22 mouse cellular contexts compared by ENCODE assay signal in the genomic region with DNA sequence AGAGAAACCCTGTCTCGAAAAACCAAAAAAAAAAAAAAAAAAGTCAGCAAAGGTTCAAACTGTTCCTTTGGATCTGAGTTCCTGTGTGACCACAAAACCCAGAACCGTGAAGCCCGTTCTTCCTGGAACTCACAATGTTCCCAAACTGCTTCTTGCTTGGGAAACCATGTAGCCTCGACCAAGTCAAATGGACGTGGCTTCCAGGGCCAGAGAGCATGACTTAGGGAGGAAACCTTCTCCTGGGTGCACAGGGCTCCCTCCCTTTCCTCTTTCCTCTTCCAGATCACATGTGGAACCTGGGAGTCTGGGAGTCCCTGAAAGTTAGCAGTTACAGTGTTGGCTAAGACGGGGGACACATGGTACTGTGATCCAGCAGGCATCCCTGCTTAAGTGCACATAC. TPM values are rescaled to one million over a fixed set of nuclear protein-coding genes. Genes with fewer than 3 reads are reported as not detected.
DNase-seq lines count a peak whose midpoint lies in the region; ATAC-seq and TF ChIP-seq lines count a peak whose summit lies in the region.
"Had no signal": no experiment of that assay in that cellular context is flagged by ENCODE, and none has a peak within 500 bp of the region (broad histone marks: within the 10 kb centered on the region; RNA-seq: fewer than 3 reads in every experiment).

No protein-coding gene starts in this region.

- ATAC-seq in kidney, embryonic 16.5 days (ENCODE audit: low FRiP score, low TSS enrichment): no peak
- ATAC-seq: forebrain, embryonic 14.5 days; forebrain, embryonic 16.5 days had no signal

- peaks cover 2% of the 10 kb centered on the region; the same call in 1 of the 2 replicates for H3K36me3 ChIP-seq in heart, adult 2 months (ENCODE audit: control insufficient read depth, insufficient read depth, low read length)
- no peaks in the 10 kb centered on the region for H3K36me3 ChIP-seq in kidney, adult 2 months (ENCODE audit: control insufficient read depth, insufficient read depth, low read length)
- no peaks in the 10 kb centered on the region for H3K36me3 ChIP-seq in kidney, embryonic 16.5 days (ENCODE audit: insufficient read depth, low read length)
- H3K36me3 ChIP-seq: embryonic facial prominence, embryonic 13.5 days; embryonic facial prominence, embryonic 15.5 days; forebrain, embryonic 10.5 days; forebrain, embryonic 12.5 days had no signal

- no peak for TF ChIP-seq EP300 in heart, adult 2 months (IDR thresholded peaks at IDR 0.05; ENCODE audit: insufficient read depth, low read depth, low read length)

- DNase-seq in heart, adult 2 months: no peak
- no peak for DNase-seq in heart, postnatal 14 days
- peak; percentile 65 for DNase-seq in kidney, adult 2 months
- no peak for DNase-seq in cerebellum, adult 9-11 months
- DNase-seq: adrenal gland, adult 2 months; adrenal gland, postnatal 10 days; adrenal gland, postnatal 25 days; cerebellum, adult 11-12 months; cerebellum, adult 2 months; cerebellum, adult 9-10 months; cerebellum, postnatal 14 days; cerebellum, postnatal 36 days; embryo, embryonic 11 days had no signal

- no peaks in the 10 kb centered on the region for H3K27me3 ChIP-seq in heart, adult 2 months (ENCODE audit: control insufficient read depth, insufficient read depth, low read length)
- H3K27me3 ChIP-seq in kidney, adult 2 months (replicated peaks; ENCODE audit: control insufficient read depth, insufficient read depth, low read length): no peaks in the 10 kb centered on the region
- H3K27me3 ChIP-seq in kidney, embryonic 16.5 days (ENCODE audit: insufficient read depth, low read length): no peaks in the 10 kb centered on the region
- H3K27me3 ChIP-seq: embryonic facial prominence, embryonic 13.5 days; embryonic facial prominence, embryonic 15.5 days; forebrain, embryonic 12.5 days had no signal

- TF ChIP-seq CTCF in heart, adult 2 months (IDR thresholded peaks at IDR 0.05): no peak
- no peak for TF ChIP-seq CTCF in kidney, adult 2 months (conservative IDR thresholded peaks at IDR 0.05; ENCODE audit: insufficient read depth, insufficient read length, low read depth, low read length)

- peaks cover 16% of the 10 kb centered on the region for H3K4me1 ChIP-seq in heart, adult 2 months (ENCODE audit: control insufficient read depth, insufficient read depth, low read length)
- H3K4me1 ChIP-seq in kidney, adult 2 months (ENCODE audit: control insufficient read depth, insufficient read depth, low read length): peaks cover 25% of the 10 kb centered on the region
- peaks cover 24% of the 10 kb centered on the region for H3K4me1 ChIP-seq in kidney, embryonic 16.5 days (ENCODE audit: insufficient read depth, low read length)
- H3K4me1 ChIP-seq in brown adipose tissue, adult 24 weeks (ENCODE audit: control insufficient read depth, insufficient read depth, insufficient read length, low read length): peaks cover 21% of the 10 kb centered on the region

- no peak for TF ChIP-seq POLR2A in heart, adult 2 months (IDR thresholded peaks at IDR 0.05; ENCODE audit: insufficient read depth, low read depth, low read length)
- no peak for TF ChIP-seq POLR2A in kidney, adult 2 months (IDR thresholded peaks at IDR 0.05; ENCODE audit: low read depth, low read length)

- H3K9me3 ChIP-seq in kidney, embryonic 16.5 days (ENCODE audit: low read length): no peaks in the 10 kb centered on the region
- H3K9me3 ChIP-seq: embryonic facial prominence, embryonic 13.5 days; embryonic facial prominence, embryonic 15.5 days; forebrain, embryonic 10.5 days; forebrain, embryonic 12.5 days had no signal

- WGBS in heart, adult 2 months: 67% methylated on average over 6 of the region's 6 CpGs
- WGBS in kidney, adult 2 months: 37% methylated on average over 6 of the region's 6 CpGs
- WGBS in kidney, embryonic 16.5 days: 88% methylated on average over 5 of the region's 6 CpGs

- H3K4me3 ChIP-seq in heart, adult 2 months: no peak overlapping the region
- no peak overlapping the region for H3K4me3 ChIP-seq in kidney, adult 2 months (ENCODE audit: insufficient read depth, low read depth, low read length)
- H3K4me3 ChIP-seq in kidney, embryonic 16.5 days (ENCODE audit: low read length): no peak overlapping the region
- no peak overlapping the region for H3K4me3 ChIP-seq in brown adipose tissue, adult 24 weeks (ENCODE audit: insufficient read depth, low read depth, low read length)
- H3K4me3 ChIP-seq: embryonic facial prominence, embryonic 13.5 days; embryonic facial prominence, embryonic 15.5 days; erythroblast, embryonic 14.5 days; forebrain, embryonic 10.5 days; forebrain, embryonic 12.5 days had no signal

- no peaks in the 10 kb centered on the region for H3K79me2 ChIP-seq in heart, adult 2 months (replicated peaks; ENCODE audit: control insufficient read depth, insufficient read depth, low read length)

- no peak overlapping the region for H3K4me2 ChIP-seq in kidney, embryonic 16.5 days (replicated peaks; ENCODE audit: low read depth, low read length)
- H3K4me2 ChIP-seq: embryonic facial prominence, embryonic 13.5 days; embryonic facial prominence, embryonic 15.5 days; forebrain, embryonic 12.5 days had no signal

- intact Hi-C loops in heart, adult 2 months (cut with DNase I): no loop called here
- intact Hi-C loops in heart, postnatal 14 days (cut with DNase I): no loop called here

- no peak overlapping the region for H3K9ac ChIP-seq in heart, adult 2 months (ENCODE audit: low read depth, low read length)
- no peak overlapping the region for H3K9ac ChIP-seq in kidney, embryonic 16.5 days (replicated peaks; ENCODE audit: low read length)
- H3K9ac ChIP-seq: embryonic facial prominence, embryonic 13.5 days; embryonic facial prominence, embryonic 15.5 days; forebrain, embryonic 12.5 days had no signal

- H3K27ac ChIP-seq in heart, adult 2 months: peak overlapping the region; percentile 26; the same call in 1 of the 2 replicates
- 0 out of 2 replicates have a peak overlapping the region, but pooled peaks have one; percentile 15 for H3K27ac ChIP-seq in kidney, adult 2 months (ENCODE audit: insufficient read depth, low read depth, low read length)
- no peak overlapping the region for H3K27ac ChIP-seq in kidney, embryonic 16.5 days (ENCODE audit: low read length)
- H3K27ac ChIP-seq in brown adipose tissue, adult 24 weeks (replicated peaks; ENCODE audit: low read depth, low read length): peak overlapping the region; percentile 41; the same call in 1 of the 2 replicates
- H3K27ac ChIP-seq: embryonic facial prominence, embryonic 13.5 days; embryonic facial prominence, embryonic 15.5 days; forebrain, embryonic 10.5 days; forebrain, embryonic 12.5 days had no signal

RNA-seq across cellular contexts. Expression of gene Irf2bpl, which starts 14.8 kb away (rescaled TPM):
- total RNA-seq in heart, adult 2 months (2021): 10 to 100 TPM; 32.6 to 36.9 TPM
- polyA plus RNA-seq in heart, adult 2 months (2012; rRNA removed): 15.6 and 20.1 TPM in 2 replicates
- total RNA-seq in heart, postnatal 14 days (2021): 10 to 100 TPM; 44.7 to 51.8 TPM
- 22.0 and 27.8 TPM in 2 replicates for polyA plus RNA-seq in kidney, adult 2 months (2012; rRNA removed)
- polyA plus RNA-seq in kidney, embryonic 16.5 days (2015; fragmentation: Nextera tagmentation; extraction: Ambion mirVana): 30.3 and 30.4 TPM in 2 replicates
- polyA plus RNA-seq in brown adipose tissue, adult 24 weeks (2012; ENCODE audit: insufficient read depth, insufficient read length, missing spikeins): 7.1 and 23.0 TPM in 2 replicates
